Mouse (Mus musculus) heart, postnatal 25 days (tissue): ENCODE results near the gene Taf5l. TPM values are rescaled to one million over a fixed set of nuclear protein-coding genes. Genes with fewer than 3 reads are reported as not detected.
"Not testable (repeated sequence)": the region's sequence is repeated elsewhere in the genome, so short reads cannot be mapped to it uniquely, and the experiment has no call there.

Experiments used
- DNase-seq: peaks from one replicate; pipeline ENCODE4 v3.0.0; 2022; ENCODE audit warnings: low spot score
- intact Hi-C: fragments of 180-260 bp; cut with DNase I; formaldehyde crosslinking; loops from one replicate; pipeline ENCODE4 v1.15.1; 2025
- total RNA-seq, 2 experiments: library from RNA; stranded (reverse); gene quantifications; 2 replicates each; pipeline ENCODE4 v1.2.3; 2021

The Taf5l gene
- total RNA-seq, 2 experiments from 2014 or later = 15.0 TPM

DNA sequence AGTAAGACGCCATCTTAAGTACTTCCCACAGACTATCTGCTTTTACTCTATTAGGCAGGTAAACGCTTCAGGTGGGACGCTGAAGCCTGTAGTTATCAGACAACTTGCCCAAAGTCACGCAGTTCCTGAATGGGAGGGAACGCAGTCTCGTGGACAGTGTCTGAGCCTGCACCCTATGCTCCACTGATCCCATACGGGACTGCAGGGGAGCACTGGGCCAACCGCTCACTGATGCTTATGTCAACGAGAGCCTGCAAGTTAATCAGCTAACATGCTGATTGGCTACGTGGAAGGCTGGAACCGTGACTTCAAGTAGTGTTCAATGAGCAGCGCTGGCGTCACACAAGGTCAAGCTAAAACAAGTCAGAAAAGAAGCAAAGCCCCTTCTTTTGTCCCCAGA lies 1.4 kb downstream of the Taf5l start:
- intact Hi-C loops = loop anchor here (2.0 kb wide), 1 partner anchor 35 kb away; no protein-coding TSS in a partner anchor
- no peak for DNase-seq

DNA sequence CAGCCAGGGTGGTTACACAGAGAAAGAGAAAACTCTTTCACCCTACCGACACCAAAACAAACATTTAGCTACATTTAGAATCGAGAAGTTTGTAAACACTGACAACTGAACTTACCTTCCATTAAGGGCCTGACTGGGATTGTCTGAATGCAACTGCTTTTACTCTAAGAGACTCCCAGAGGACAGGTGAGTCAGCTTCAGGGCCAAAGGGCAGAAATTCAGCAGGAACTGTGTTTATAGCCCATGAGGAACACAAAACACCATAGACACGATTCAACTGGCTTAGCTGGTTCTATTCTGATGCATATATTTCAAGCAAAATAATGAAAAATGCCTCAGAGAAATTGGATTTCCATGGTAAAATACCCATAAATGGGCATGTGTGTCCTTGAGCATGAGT lies 6.4 kb downstream of the Taf5l start:
- intact Hi-C loops = no loop called here
- DNase-seq = no peak

DNA sequence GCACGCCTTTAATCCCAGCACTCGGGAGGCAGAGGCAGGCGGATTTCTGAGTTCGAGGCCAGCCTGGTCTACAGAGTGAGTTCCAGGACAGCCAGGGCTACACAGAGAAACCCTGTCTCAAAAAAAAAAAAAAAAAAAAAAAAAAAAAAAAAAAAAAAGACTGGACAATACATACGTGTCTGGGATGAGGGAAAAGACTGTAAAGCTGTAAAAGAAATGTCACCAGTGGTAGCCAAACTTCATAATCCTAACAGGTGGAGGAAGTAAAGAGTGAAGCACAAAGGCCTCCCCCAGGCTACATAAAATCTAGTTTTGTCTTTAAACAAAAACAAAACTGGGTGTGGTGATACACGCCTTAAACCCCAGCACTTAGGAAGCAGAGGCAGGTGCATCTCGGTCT lies 6.9 kb downstream of the Taf5l start:
- intact Hi-C loops, DNase-seq: not testable (repeated sequence)

DNA sequence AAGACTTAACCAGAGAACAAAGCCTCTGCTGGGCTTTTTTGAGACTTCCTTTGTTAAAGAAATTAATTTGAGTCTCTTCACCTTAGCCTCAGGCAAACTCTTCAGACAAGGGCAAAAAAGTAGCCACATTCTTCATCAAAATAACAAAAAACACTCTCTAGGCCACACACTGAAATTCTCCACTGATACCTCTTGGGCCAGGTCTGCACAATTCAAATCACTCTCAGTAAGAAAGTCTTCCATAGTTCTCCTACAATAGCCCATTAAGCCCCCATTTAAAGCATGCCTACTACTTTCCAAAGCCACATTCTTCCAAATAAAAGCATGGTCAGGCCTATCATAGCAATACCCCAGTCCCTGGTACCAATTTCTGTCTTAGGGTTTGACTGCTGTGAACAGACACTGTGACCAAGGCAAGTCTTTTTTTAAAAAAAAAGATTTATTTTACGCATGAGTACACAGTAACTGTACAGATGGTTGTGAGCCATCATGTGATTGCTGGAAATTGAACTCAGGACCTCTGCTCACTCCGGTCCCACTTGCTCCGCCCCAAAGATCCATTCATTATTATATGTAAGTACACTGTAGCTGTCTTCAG lies 9.1 kb downstream of the Taf5l start:
- intact Hi-C loops = no loop called here
- DNase-seq = no peak

DNA sequence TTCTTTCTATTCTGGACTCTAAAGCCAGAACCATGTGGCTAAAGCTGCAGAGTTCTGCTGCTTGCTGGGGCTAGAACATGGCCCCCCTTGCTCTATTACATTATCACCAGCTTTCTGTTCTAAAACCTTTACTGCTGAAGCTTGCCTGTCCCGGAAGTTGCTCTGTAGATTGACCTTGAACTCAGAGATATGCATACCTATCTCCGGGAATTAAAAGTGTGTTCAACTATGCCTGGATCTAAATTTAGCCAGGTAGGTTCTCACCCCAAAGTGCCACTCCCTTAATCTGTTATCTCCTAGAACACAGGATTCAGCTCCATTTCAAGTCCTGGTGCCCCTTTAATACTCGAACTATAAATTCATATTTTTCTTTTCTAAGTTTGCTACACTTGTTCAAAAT lies 9.6 kb downstream of the Taf5l start:
- intact Hi-C loops = no loop called here
- DNase-seq = no peak

DNA sequence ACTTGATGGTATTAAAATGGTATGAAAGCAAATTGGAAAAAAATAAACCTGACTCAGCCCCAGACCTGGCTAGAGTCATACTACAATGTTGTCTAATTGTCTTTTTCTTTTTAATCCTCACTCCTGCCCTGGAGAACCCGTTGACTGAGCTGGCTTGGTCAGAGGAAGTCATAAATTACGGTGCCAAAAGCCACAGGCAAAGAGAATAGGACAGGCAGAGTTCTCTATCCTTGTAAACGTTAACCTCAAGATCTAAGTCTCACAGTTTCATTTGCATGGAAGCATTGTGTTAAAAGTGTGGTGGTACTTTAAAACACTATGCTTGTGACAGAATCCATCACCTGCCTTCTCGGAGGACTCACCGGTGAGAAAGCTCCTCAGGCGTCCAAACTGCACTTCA lies 13.4 kb downstream of the Taf5l start:
- no peak for DNase-seq
- intact Hi-C loops = no loop called here

DNA sequence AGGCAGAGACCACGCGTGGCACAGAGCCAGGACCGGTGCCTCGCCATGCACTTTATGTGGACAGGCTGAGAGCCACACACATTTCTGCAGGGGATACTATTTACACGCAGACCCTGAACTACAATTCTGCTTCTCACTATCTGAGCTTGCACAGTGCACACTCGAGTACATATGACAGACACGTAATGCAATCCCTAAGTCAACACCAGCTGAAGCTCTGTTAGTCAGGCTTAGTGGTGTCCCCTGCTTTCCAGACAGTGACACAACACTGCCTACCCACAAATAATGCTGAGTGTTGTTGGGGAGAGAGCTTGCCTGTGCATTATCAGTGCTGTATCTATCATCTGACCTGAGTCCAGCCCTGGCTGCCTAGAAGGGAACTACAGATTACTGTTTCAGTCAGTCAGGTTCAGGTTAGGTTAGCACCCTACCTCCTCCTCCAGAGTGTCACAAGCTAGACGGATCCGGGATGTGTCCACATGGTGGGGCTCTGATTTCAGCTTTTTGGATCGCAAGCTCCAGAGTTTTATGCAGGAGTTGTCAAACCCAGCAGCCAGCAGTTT lies 18.6 kb downstream of the Taf5l start:
- intact Hi-C loops = no loop called here
- no peak for DNase-seq

DNA sequence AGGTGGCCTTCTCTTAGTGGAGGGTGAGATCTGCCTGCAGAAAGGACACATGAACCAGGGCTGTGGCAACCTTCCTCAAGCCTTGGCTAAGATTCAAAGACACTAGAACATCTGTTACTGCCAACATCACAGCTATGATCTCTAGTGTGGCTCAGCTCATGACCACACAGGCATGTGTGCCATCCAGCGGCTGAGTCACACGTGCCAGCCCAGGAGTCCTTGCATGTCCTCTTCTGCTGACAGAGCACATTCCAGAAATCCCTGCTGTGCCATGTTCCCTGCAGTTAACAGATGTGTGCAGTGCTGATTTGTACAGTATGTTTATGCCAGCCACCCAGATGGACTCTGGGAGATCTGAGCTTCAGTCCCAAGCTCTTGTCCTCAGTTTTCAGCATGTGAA lies 21.6 kb downstream of the Taf5l start:
- DNase-seq = no peak
- intact Hi-C loops = no loop called here

DNA sequence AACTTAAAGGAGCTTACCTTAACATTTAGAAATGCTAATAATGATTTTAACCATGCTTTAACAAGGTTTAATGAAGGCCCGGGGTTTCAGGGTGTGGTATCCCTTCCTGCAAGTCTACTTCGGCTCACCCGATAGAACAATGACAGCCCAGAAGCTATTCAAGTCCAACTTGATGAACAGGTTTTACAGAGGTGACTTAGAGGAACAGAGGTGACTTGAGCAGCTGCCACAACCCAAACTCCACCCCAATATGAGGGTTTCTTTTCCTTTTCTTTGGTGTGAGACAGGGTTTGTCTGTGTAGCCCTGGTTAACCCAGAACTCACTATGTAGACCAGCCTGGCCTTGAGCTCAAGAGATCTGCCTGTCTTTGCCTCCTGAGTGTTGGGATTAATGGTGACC lies 27.2 kb downstream of the Taf5l start:
- DNase-seq = no peak
- intact Hi-C loops = no loop called here

DNA sequence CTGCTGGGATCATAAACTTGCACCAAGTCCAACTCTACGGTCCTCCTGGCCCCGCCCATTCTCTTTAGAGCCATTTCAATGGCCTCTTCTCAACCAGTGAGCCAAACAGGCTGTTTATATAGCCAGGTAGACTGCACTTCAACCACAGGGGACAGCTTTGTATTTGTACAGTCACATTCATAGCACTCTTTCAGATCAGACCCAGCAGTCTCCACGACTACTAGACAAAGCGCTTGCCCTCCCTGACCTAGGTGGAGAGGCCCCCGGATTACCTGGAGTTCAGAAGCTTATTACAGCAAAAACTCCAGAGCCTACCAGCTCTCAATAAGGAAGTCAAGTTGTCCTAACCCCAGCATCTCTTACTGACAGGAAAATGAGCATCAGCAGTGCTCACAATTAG lies 27.6 kb downstream of the Taf5l start:
- intact Hi-C loops = no loop called here
- DNase-seq = no peak

DNA sequence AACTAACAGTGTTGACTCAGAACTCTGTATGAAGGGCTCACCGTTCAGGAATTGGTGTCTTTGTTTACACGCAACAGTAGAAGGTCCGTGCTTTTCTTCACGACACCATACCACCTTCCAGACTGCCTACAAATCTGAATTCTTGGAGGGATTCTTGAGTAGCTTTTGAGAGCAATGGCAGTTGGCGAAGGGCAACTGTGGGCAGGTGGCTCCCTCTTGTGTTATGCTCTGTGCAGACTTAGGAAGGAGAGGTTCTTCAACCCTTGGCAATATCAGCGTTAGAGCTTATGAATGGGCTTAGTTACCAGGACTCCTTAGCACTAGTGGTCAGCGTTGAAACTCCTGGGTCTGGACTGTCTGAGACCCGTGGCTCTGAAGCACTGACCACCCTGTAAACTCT lies 28.6 kb downstream of the Taf5l start:
- DNase-seq = no peak
- intact Hi-C loops = no loop called here

DNA sequence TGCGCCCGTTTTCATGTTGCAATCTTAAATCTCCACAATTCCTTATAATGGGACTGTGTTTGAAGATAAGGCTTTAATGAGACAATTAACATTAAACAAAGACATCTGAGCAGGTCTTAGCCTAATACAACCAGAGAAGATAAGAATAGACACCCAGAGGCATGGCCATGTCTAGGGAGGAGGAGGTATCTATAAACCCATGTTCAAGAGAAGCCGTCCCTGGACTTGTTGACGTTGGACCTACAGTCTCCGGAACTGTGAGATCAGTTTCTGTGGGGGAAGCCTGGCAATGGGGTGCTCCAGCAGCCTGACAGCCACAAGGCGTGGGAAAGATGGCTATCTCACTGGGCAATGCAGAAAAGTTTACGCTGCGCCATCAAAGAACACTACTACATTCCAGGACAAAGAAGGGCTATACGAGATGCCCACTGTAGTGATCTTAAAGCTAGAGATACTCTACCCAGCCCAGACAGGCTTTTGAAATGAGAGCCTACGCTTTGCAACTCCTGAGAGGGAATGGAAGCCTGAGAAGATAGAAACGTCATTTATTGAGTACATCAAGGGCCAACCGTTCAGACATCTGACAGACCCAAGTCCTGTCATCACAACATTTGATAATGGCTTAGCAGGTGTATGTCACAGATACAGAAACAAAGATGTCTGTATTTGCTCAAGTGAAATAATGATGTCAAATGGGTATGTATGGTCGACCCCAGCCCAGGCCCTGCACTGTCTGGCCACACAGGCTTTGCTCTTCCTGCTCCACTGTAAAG lies 30.7 kb downstream of the Taf5l start:
- intact Hi-C loops = no loop called here
- no peak for DNase-seq

DNA sequence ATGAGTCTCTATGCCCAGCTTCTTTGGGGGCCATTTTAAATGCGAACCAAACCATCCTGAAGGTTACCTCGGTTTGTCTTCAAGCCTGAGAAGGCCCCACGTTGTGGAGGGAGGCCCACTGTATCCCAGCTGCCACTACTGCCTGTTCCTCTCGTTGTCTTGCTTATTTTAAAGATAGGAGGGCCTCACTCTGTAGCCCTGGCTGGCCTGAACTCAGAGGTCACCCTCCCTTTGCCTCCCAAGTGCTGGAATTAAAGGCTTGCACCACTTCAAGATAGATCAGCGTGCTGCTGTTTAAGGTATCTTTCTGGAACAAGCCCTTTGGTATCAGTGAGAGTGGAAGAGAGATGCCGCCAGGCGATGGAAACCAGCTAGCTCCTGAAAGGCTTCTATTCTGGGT lies 32.1 kb downstream of the Taf5l start:
- no peak for DNase-seq
- intact Hi-C loops = no loop called here

DNA sequence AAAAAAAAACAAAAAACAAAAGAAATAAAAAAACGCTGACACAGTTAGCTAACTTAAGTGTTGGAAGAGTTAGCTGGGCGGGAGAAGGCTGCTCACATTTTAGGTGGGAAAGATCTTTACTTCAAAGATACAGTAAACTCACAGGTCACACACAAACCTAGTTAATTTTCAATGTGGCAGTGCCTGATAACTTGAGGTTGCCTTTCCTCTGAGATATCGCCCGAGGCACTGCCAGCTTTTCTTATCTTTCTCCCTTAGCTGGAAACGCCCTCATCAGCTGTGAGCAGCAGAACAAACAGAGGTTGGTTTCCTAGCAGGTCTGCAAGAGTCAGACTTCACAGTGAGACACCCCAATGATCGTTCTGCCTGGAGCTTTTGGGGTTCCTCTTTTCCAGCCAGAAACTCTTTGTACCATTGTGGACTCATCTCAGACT lies 32.6 kb downstream of the Taf5l start:
- intact Hi-C loops = no loop called here
- no peak for DNase-seq

DNA sequence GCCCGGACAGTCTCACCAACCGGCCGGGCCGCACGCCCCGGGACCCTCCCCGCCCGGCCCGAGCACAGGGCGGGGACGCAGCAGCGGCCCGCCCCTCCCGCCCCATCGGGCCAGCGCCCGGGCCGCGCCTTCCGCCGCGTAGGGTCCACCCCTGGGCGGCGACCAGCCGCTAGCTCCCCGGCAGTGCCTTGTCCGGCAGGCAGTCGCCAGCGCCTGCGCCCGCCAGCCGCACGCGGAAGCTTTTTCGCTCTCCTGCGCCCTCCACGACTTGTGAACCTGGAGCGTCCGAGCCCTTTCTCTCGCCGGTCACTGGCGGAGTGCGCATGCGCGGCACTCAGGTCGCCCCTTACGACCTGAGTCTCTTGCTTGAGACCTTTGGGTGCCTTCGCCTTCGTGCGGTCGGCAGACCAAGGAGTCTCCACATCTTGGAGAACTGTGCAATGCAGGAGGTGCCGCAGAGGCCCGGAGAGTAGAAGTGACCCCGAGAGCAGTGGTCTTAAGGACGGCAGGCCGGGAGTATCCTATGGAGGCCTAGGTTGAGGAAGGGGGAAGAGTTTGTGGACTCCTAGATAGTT lies 38.3 kb downstream of the Taf5l start, which contains the start of gene Abcb10:
Abcb10 (minus strand) TSS at position 297 of the 575 bp plus-strand sequence.
- intact Hi-C loops = no loop called here
- DNase-seq = peak; percentile 89

DNA sequence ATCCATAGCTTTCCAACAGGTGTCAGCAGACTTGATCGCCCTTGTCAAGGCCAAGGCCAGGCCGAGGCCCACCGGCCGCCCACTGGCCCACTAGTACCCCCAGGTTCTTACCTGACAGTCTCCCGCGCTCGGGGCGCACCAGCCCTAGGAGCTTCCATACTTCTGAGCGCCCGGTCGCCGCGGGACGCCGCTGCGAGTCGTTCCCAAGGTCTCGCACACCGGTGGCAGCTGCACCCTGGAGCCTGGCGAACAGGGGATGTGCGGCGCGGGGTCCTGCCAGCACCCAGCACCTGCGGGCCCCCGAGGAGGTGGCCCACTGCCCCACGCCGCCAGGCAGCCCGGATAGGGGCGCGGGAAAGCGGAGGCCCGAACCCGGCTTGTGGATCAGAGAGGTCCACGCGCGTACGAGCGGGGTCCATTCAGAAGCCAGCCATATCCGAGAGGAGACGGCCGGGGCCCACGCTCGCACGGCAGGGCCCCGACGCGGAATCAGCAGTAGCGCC lies 38.9 kb downstream of the Taf5l start:
- no peak for DNase-seq
- intact Hi-C loops = no loop called here

DNA sequence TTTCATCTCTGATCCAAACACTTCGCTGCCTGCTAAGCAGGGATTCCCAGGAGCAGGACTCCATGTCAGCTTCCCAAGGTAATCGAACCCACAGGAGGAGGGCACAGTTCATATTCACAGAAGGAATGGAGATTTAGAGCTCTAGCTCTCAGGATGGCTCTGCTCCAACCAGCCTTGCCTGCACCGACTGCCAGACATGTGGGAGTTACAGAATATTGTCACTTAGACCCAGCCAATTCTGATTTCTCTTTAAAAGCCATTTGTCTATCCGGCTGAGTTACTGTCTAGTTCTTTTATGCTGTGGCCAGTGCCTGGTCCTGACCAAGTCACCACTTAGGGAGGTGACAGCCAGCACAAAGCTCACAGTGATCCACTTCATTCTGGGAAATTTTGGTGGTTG lies 39.5 kb downstream of the Taf5l start:
- DNase-seq = no peak
- intact Hi-C loops = no loop called here

DNA sequence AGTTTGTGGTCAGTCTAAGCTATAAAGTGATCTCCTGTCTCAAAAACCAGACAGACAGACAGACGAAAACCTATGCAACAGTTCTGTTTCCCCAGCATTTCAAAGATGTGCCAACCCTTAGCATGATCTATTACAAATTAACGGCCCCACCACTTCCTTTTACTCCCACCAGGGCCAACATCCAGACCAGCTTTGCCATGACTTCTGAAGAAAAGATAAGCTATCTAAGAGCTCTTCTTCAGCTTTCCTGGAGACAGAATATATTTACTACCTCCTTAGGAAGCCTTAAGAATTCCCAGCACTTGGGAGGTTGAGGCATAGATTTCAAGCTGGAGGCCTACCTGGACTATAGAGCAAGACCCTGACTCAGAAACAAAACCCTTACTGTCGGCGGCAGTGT lies 41.0 kb downstream of the Taf5l start:
- DNase-seq = no peak
- intact Hi-C loops = no loop called here

DNA sequence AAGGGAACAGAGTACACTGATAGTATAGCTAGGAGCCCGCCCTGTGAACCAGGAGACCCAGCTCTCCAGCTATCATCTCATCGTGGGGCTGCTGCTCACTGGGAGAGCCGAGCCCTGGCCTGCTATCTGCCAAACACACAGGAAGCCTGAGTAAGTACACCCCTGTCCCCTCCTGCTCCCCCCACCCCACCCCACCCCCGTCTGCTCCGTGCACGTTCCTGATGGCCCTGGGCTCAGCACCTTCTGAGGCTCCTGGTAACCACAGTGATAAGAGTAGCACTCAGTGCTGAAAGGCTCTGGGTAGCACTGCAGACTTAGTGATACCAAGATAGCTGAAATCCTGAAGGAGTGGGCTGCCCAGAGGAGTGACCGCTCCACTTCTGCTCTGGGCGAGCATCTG lies 42.3 kb downstream of the Taf5l start:
- no peak for DNase-seq
- intact Hi-C loops = loop anchor here (2.0 kb wide), 1 partner anchor 30 kb away; the partner anchor contains the start of gene Nup133

DNA sequence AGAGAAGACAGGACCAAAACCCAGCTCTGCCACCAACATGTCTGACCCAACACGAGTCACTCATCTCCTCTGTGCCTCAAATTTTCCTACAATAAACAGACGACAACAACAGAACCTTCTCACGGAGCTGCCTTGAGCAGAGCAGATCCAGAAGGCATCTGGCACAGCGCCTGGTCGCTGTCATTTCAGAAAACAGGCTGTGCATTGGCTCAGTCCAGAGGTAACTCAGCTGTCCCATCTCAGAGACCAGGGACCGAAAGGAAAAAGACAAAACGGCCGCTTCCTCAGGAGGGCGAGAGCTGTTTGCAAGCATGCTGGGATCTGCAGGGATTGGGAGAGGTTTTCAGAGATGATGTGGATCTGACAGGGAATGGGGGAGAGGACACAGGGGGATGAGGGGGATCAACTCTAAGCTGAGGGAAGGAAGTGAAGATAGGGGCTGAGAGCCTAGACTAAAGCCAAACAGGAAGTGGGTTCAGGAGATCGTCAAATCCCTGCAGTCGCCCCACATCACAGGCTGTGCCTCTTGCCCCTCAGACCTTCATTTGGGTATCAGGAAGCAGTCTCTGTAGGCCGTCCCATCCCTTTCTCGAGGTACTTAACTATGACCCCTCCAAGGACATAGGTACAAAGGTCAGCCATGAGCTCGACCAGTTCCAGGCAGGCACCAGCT lies 42.9 kb downstream of the Taf5l start:
- intact Hi-C loops = loop anchor here (2.0 kb wide), 1 partner anchor 30 kb away; the partner anchor contains the start of gene Nup133
- no peak for DNase-seq
